Mouse (Mus musculus) NIH3T3 (cell line): ENCODE data around the gene Bpnt1.

Experiments
- DNase-seq: peaks from one replicate; pipeline ENCODE4 v3.0.0-alpha.2; 2012; ENCODE audit warnings: low read depth

Gene Bpnt1

DNA sequence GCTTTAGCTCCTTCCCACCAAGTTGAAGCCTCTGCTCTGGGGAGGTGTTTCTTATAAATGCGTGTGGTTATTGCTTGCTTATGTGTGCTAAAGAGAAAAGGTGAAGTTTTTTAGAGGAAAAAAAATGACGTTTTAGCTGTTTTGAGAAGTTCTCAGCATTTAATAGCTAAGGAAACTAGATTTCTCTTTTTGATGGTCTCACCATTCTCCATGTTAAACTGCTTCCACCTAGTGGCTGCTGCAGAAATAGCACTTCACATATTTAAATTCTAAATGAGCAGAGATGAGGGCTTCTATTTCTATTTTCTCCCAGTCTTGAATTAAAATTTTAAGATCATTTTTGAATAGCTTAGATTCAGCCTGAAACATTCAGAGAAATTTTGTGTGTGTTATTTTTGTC is 72.1 kb downstream of the Bpnt1 start:
- peak; percentile 81 for DNase-seq

DNA sequence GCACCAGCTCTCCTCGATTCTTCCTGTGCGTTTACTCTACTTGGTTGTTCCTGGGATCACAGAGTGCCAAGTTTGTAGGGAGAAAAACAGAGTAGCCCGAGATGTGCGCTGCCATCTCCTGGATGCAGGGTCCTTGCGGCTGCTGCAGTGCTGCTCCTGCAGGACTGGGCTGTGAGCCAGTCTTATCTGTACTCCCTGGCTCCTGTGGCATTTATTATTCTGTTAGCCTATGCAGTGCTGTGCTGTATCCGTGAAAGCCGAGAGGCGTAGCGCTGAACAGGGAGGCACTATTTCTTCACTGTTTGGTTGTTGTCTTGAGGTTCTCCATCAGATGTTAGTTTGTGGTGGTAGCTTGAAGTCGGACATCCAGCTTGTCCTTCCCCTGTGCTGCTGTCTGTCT is 74.0 kb downstream of the Bpnt1 start:
- DNase-seq = no peak
